Mouse (Mus musculus) CH12.LX (cell line): ENCODE measurements around the gene Trappc12.

ENCODE experiments used
- CTCF ChIP-seq, 2 experiments: IDR thresholded peaks in 1 of 2; conservative IDR thresholded peaks in 1 of 2; 2 replicates each; pipeline ENCODE4 v1.5.1; 2011 to 2012; ENCODE audit warnings: low read depth in 2 of 2, low read length in 2 of 2, improper control_type of control experiment in 1 of 2, inconsistent platforms in 1 of 2, mild to moderate bottlenecking in 1 of 2, moderate library complexity in 1 of 2
- ELF1 ChIP-seq: IDR thresholded peaks from 2 replicates; pipeline ENCODE4 v1.6.1; 2014; ENCODE audit warnings: low read depth, mild to moderate bottlenecking, inconsistent platforms, low read length, improper control_type of control experiment
- MXI1 ChIP-seq: IDR thresholded peaks from 2 replicates; pipeline ENCODE4 v1.6.1; 2011; ENCODE audit warnings: mild to moderate bottlenecking, low read depth, low read length, improper control_type of control experiment

DNA sequence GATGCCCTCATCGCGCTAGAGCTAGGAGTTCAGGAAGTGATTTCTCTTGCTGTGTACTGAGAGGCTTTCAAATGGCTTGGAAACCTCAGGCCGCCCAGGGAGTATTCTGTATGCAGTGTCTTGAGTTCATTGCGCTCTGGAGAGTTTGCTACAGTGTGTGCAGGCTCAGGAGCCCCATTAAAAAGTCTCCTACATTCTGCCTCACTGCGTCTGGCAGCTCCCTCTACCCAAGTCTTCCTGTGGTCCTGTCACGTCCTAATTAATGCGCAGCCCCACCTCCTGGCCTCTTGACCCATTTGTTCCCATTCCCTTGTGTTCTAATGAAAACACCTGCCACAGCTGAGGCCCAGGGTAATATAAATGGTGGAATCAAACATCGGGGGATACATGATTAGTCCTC, 34.6 kb upstream of the Trappc12 start:
- TF ChIP-seq MXI1 (no peak), CTCF (conservative IDR thresholded peaks at IDR 0.05 in 1 of 2, IDR thresholded peaks at IDR 0.05 in 1 of 2; ENCODE audit: low read depth in 2 of 2, low read length in 2 of 2) (no peak), ELF1 (no peak)
